Mouse (Mus musculus): ENCODE results near the gene Hoxb5.

Gene Hoxb5

GRCm38 (mm10) chr11:96341701-96342575 is 38.8 kb downstream of the Hoxb5 start:
- DNase-seq (ENCODE audit: low spot score): no peak

- no peak for DNase-seq (ENCODE audit: low spot score)
Measured at GRCm38 (mm10) chr11:96342576-96342930, 39.4 kb downstream of the Hoxb5 start.

GRCm38 (mm10) chr11:96343206-96343745 is 40.1 kb downstream of the Hoxb5 start:
- DNase-seq (ENCODE audit: low spot score): no peak

GRCm38 (mm10) chr11:96344061-96344877 is 41.1 kb downstream of the Hoxb5 start:
- no peak for DNase-seq (ENCODE audit: low spot score)

- DNase-seq (ENCODE audit: low spot score): no peak
Measured at GRCm38 (mm10) chr11:96344878-96345159, 41.7 kb downstream of the Hoxb5 start.

GRCm38 (mm10) chr11:96345220-96345892 is 42.2 kb downstream of the Hoxb5 start:
- no peak for DNase-seq (ENCODE audit: low spot score)

GRCm38 (mm10) chr11:96345893-96346806 is 43.0 kb downstream of the Hoxb5 start:
- DNase-seq (ENCODE audit: low spot score): no peak

- no peak for DNase-seq (ENCODE audit: low spot score)
Measured at GRCm38 (mm10) chr11:96346916-96347520, 43.9 kb downstream of the Hoxb5 start.

- no peak for DNase-seq (ENCODE audit: low spot score)
Measured at GRCm38 (mm10) chr11:96347717-96348116, 44.6 kb downstream of the Hoxb5 start.

GRCm38 (mm10) chr11:96348141-96348928 is 45.2 kb downstream of the Hoxb5 start:
- no peak for DNase-seq (ENCODE audit: low spot score)

GRCm38 (mm10) chr11:96348988-96349387 is 45.9 kb downstream of the Hoxb5 start:
- no peak for DNase-seq (ENCODE audit: low spot score)

GRCm38 (mm10) chr11:96349491-96350340 is 46.6 kb downstream of the Hoxb5 start:
- no peak for DNase-seq (ENCODE audit: low spot score)

- DNase-seq (ENCODE audit: low spot score): no peak
Measured at GRCm38 (mm10) chr11:96350341-96350624, 47.1 kb downstream of the Hoxb5 start, which contains the start of gene Hoxb2. Hoxb2 (plus strand) TSS chr11:96350525.

- DNase-seq (ENCODE audit: low spot score): no peak
Measured at GRCm38 (mm10) chr11:96350791-96351190, 47.7 kb downstream of the Hoxb5 start.

GRCm38 (mm10) chr11:96351312-96351711 is 48.2 kb downstream of the Hoxb5 start:
- no peak for DNase-seq (ENCODE audit: low spot score)

- DNase-seq (ENCODE audit: low spot score): no peak
Measured at GRCm38 (mm10) chr11:96351831-96352230, 48.7 kb downstream of the Hoxb5 start.

GRCm38 (mm10) chr11:96352691-96353521 is 49.8 kb downstream of the Hoxb5 start:
- no peak for DNase-seq (ENCODE audit: low spot score)

- no peak for DNase-seq (ENCODE audit: low spot score)
Measured at GRCm38 (mm10) chr11:96353522-96353841, 50.3 kb downstream of the Hoxb5 start.

GRCm38 (mm10) chr11:96353939-96354338 is 50.8 kb downstream of the Hoxb5 start:
- no peak for DNase-seq (ENCODE audit: low spot score)
